Mouse (Mus musculus): ENCODE measurements around the gene Gm10720.
"Not testable (repeated sequence)": the region's sequence is repeated elsewhere in the genome, so short reads cannot be mapped to it uniquely, and the experiment has no call there.

DNA sequence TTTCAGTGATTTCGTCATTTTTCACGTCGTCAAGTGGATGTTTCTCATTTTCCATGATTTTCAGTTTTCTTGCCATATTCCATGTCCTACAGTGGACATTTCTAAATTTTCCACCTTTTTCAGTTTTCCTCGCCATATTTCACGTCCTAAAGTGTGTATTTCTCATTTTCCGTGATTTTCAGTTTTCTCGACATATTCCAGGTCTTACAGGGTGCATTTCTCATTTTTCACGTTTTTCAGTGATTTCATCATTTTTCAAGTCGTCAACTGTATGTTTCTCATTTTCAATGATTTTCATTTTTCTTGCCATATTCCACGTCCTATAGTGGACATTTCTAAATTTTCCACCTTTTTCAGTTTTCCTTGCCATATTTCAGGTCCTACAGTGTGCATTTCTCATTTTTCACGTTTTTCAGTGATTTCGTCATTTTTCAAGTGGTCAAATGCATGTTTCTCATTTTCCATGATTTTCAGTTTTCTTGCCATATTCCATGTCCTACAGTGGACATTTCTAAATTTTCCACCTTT lies 14.9 kb upstream of the Gm10720 start, which contains the start of gene Gm10722:
- not testable (repeated sequence) for TF ChIP-seq GATA1 (IDR thresholded peaks at IDR 0.05; ENCODE audit: borderline replicate concordance, low read length); FLI1 (IDR thresholded peaks at IDR 0.05; ENCODE audit: low read length)
